Mouse (Mus musculus): ENCODE data around the gene Gxylt2. TPM values are rescaled to one million over a fixed set of nuclear protein-coding genes. Genes with fewer than 3 reads are reported as not detected.
A peak's percentile ranks its signal among the peaks of the same experiment; 100 is the strongest.

Gxylt2 gene
- total and polyA plus RNA-seq, 3 experiments, result 0.03 TPM; not detected in 2

GRCm38 (mm10) chr6:100808221-100808778 is 103.8 kb downstream of the Gxylt2 start:
- H3K9me3 ChIP-seq (replicated peaks; ENCODE audit: low read length), result peaks cover 2% of the 10 kb centered on the region
- H3K4me2 ChIP-seq (ENCODE audit: insufficient read depth, low read depth, poor library complexity, severe bottlenecking), result peak overlapping the region; percentile 54
- H3K4me1 ChIP-seq (ENCODE audit: control insufficient read depth in 1 of 2, insufficient read depth in 2 of 2), result peaks cover 17 to 48% of the 10 kb centered on the region in 2 experiments
- dilution Hi-C loops (cut with MboI; ENCODE audit: extremely low pct_ligation_motif_present, extremely low pct_unique_long_range_greater_than_20kb, low sequenced_read_pairs), result no loop called here
- DNase-seq (ENCODE audit: extremely low read depth), result peak; percentile 80
- no peak overlapping the region; the same call in 1 of the 2 replicates for H3K9ac ChIP-seq (ENCODE audit: insufficient read depth, low read depth)
- H3K4me3 ChIP-seq (replicated peaks in 1 of 3; ENCODE audit: low read depth in 2 of 3, low read length in 2 of 3, poor library complexity in 1 of 3), result no peak overlapping the region
- peak; percentile 59 for TF ChIP-seq MAFK (IDR thresholded peaks at IDR 0.05; ENCODE audit: insufficient replicate concordance, low read length)
- peak; percentile 77 for TF ChIP-seq MEF2A (IDR thresholded peaks at IDR 0.05; ENCODE audit: borderline replicate concordance, low read depth, low read length)
- TF ChIP-seq E2F4 (IDR thresholded peaks at IDR 0.05; ENCODE audit: insufficient replicate concordance, low read depth, low read length), result no peak
- peak; percentile 72; the same call in 1 of the 2 replicates for TF ChIP-seq MAZ (IDR thresholded peaks at IDR 0.05; ENCODE audit: low read depth, low read length)
- no peak for TF ChIP-seq CTCF (conservative IDR thresholded peaks at IDR 0.05 in 1 of 2, IDR thresholded peaks at IDR 0.05 in 1 of 2; ENCODE audit: low read depth in 2 of 2, low read length in 2 of 2)
- TF ChIP-seq MAX (IDR thresholded peaks at IDR 0.05; ENCODE audit: low read length), result 0 out of 2 replicates have a peak, but pooled peaks have one; percentile 38
- TF ChIP-seq IRF4 (IDR thresholded peaks at IDR 0.05; ENCODE audit: low read depth, low read length), result peak; percentile 96
- peak; percentile 60 for TF ChIP-seq CHD2 (IDR thresholded peaks at IDR 0.05; ENCODE audit: low read length)
- peak; percentile 86 for TF ChIP-seq BHLHE40 (IDR thresholded peaks at IDR 0.05; ENCODE audit: low read depth, low read length)
- TF ChIP-seq ELF1 (IDR thresholded peaks at IDR 0.05; ENCODE audit: low read depth, low read length), result no peak
- no peak for TF ChIP-seq ZMIZ1 (IDR thresholded peaks at IDR 0.05; ENCODE audit: low read depth, low read length)
- peak; percentile 93 for TF ChIP-seq EP300 (IDR thresholded peaks at IDR 0.05; ENCODE audit: low read length)
- TF ChIP-seq ETS1 (conservative IDR thresholded peaks at IDR 0.05; ENCODE audit: low read depth, low read length), result peak; percentile 86
- peak; percentile 69 for TF ChIP-seq JUN (IDR thresholded peaks at IDR 0.05; ENCODE audit: insufficient read depth, low read depth, low read length)
- peak; percentile 78 for TF ChIP-seq MXI1 (IDR thresholded peaks at IDR 0.05; ENCODE audit: low read depth, low read length)
- TF ChIP-seq RAD21 (IDR thresholded peaks at IDR 0.05; ENCODE audit: low read depth, low read length), result no peak
- TF ChIP-seq SIN3A (IDR thresholded peaks at IDR 0.05; ENCODE audit: low read length), result peak; percentile 46; the same call in 1 of the 2 replicates
- TF ChIP-seq TBP (conservative IDR thresholded peaks at IDR 0.05; ENCODE audit: low read depth, low read length), result 0 out of 2 replicates have a peak, but pooled peaks have one; percentile 44
- peak; percentile 85 for TF ChIP-seq TCF12 (IDR thresholded peaks at IDR 0.05; ENCODE audit: low read depth, low read length)
- no peak for TF ChIP-seq USF1 (IDR thresholded peaks at IDR 0.05; ENCODE audit: low read depth, low read length)
- peak; percentile 97 for TF ChIP-seq ZNF384 (IDR thresholded peaks at IDR 0.05; ENCODE audit: low read depth, low read length)
- peak; percentile 87 for TF ChIP-seq JUND (conservative IDR thresholded peaks at IDR 0.05; ENCODE audit: low read depth, low read length)
- 0 out of 2 replicates have a peak, but pooled peaks have one; percentile 53 for TF ChIP-seq MYC (IDR thresholded peaks at IDR 0.05; ENCODE audit: low read depth, low read length)
- peak overlapping the region; percentile 30; the same call in 1 of the 2 replicates for H3K27ac ChIP-seq (ENCODE audit: insufficient read depth, low read depth)
- no peaks in the 10 kb centered on the region for H3K79me2 ChIP-seq (replicated peaks; ENCODE audit: control insufficient read depth, extremely low read depth, insufficient read depth, poor library complexity, severe bottlenecking)
- no peaks in the 10 kb centered on the region for H3K36me3 ChIP-seq (replicated peaks in 1 of 2; ENCODE audit: control insufficient read depth in 1 of 2, insufficient read depth in 1 of 2, low read length in 1 of 2)
- in situ Hi-C loops (cut with MboI; ENCODE audit: low pct_ligation_motif_present, low pct_unique_long_range_greater_than_20kb, low sequenced_read_pairs), result no loop called here
- peaks cover 2% of the 10 kb centered on the region for H3K27me3 ChIP-seq (replicated peaks)

All from CH12.LX (cell line).